ENCODE assay signal across 8 mouse cellular contexts in genomic region chr9:70111869-70112286, GRCm38 (mm10). TPM values are rescaled to one million over a fixed set of nuclear protein-coding genes. Genes with fewer than 3 reads are reported as not detected.
DNase-seq lines count a peak whose midpoint lies in the region; ATAC-seq and TF ChIP-seq lines count a peak whose summit lies in the region.

No protein-coding gene starts in this region.

- intact Hi-C loops in left cerebral cortex, postnatal 25 days (cut with DNase I) = no loop called here

- peak; percentile 23; the same call in 1 of the 2 replicates for TF ChIP-seq CTCF in kidney, postnatal 0 days (IDR thresholded peaks at IDR 0.05; ENCODE audit: low read depth)

- H3K9ac ChIP-seq in embryonic facial prominence, embryonic 12.5 days = no peak overlapping the region
- H3K9ac ChIP-seq in kidney, postnatal 0 days (ENCODE audit: low read depth, low read length) = 0 out of 2 replicates have a peak overlapping the region, but pooled peaks have one; percentile 31
- peak overlapping the region; percentile 63 for H3K9ac ChIP-seq in neural tube, embryonic 13.5 days

- no peaks in the 10 kb centered on the region for H3K9me3 ChIP-seq in embryonic facial prominence, embryonic 12.5 days
- H3K9me3 ChIP-seq in kidney, postnatal 0 days (replicated peaks; ENCODE audit: low read length) = no peaks in the 10 kb centered on the region
- no peaks in the 10 kb centered on the region for H3K9me3 ChIP-seq in neural tube, embryonic 13.5 days

- peak overlapping the region; percentile 26 for H3K4me3 ChIP-seq in embryonic facial prominence, embryonic 12.5 days
- H3K4me3 ChIP-seq in kidney, postnatal 0 days (replicated peaks; ENCODE audit: low read depth, low read length) = peak overlapping the region; percentile 13; the same call in 1 of the 2 replicates
- H3K4me3 ChIP-seq in neural tube, embryonic 13.5 days = peak overlapping the region; percentile 23

- H3K27me3 ChIP-seq in embryonic facial prominence, embryonic 12.5 days = no peaks in the 10 kb centered on the region
- no peaks in the 10 kb centered on the region for H3K27me3 ChIP-seq in kidney, postnatal 0 days (ENCODE audit: insufficient read depth, low read length)
- no peaks in the 10 kb centered on the region for H3K27me3 ChIP-seq in neural tube, embryonic 13.5 days

- H3K27ac ChIP-seq in embryonic facial prominence, embryonic 12.5 days = no peak overlapping the region
- H3K27ac ChIP-seq in kidney, postnatal 0 days = no peak overlapping the region
- H3K27ac ChIP-seq in neural tube, embryonic 13.5 days (replicated peaks) = 0 out of 2 replicates have a peak overlapping the region, but pooled peaks have one; percentile 13

- WGBS in embryonic facial prominence, embryonic 12.5 days = 3% methylated on average over 10 of the region's 10 CpGs
- 5% methylated on average over 10 of the region's 10 CpGs for WGBS in kidney, postnatal 0 days
- WGBS in neural tube, embryonic 13.5 days = 2% methylated on average over 10 of the region's 10 CpGs

- no peaks in the 10 kb centered on the region for H3K36me3 ChIP-seq in embryonic facial prominence, embryonic 12.5 days
- no peaks in the 10 kb centered on the region for H3K36me3 ChIP-seq in kidney, postnatal 0 days (ENCODE audit: insufficient read depth, low read length)
- no peaks in the 10 kb centered on the region for H3K36me3 ChIP-seq in neural tube, embryonic 13.5 days

- peak; percentile 26 to 69 for DNase-seq in left cerebral cortex, postnatal 25 days (ENCODE audit: low spot score in 2 of 2)
- DNase-seq in left cerebral cortex, adult 11 months (ENCODE audit: low spot score) = no peak
- peak; percentile 33 for DNase-seq in kidney, postnatal 0 days (ENCODE audit: low spot score)
- no peak for DNase-seq in spleen, postnatal 4 days (ENCODE audit: low spot score in 2 of 2)
- no peak for DNase-seq in layer of hippocampus, adult 8-10 months (ENCODE audit: low spot score in 2 of 2)

- peaks cover 6% of the 10 kb centered on the region; the same call in 1 of the 2 replicates for H3K4me1 ChIP-seq in embryonic facial prominence, embryonic 12.5 days
- 0 out of 2 replicates have a peak, but pooled peaks cover 5% of the 10 kb centered on the region for H3K4me1 ChIP-seq in kidney, postnatal 0 days (replicated peaks; ENCODE audit: insufficient read depth, low read length)
- H3K4me1 ChIP-seq in neural tube, embryonic 13.5 days (replicated peaks) = peaks cover 14% of the 10 kb centered on the region

- ATAC-seq in embryonic facial prominence, embryonic 12.5 days (ENCODE audit: insufficient number of reproducible peaks, insufficient read depth, low FRiP score, low TSS enrichment) = no peak
- ATAC-seq in kidney, postnatal 0 days (replicated peaks; ENCODE audit: low FRiP score, low read depth) = no peak
- peak; percentile 88 for ATAC-seq in neural tube, embryonic 13.5 days (ENCODE audit: low read depth)
- ATAC-seq in megakaryocyte progenitor cell, adult 5-6 weeks (replicated peaks; ENCODE audit: poor library complexity) = no peak

- H3K4me2 ChIP-seq in embryonic facial prominence, embryonic 12.5 days (replicated peaks) = peak overlapping the region; percentile 52
- peak overlapping the region; percentile 50 for H3K4me2 ChIP-seq in kidney, postnatal 0 days (ENCODE audit: low read length)
- H3K4me2 ChIP-seq in neural tube, embryonic 13.5 days = peak overlapping the region; percentile 54

RNA-seq across cellular contexts. Expression of gene Fam81a, which starts 30.5 kb away (rescaled TPM):
- total RNA-seq in left cerebral cortex, postnatal 25 days (2021) = 100 to 1,000 TPM; 175 to 213 TPM
- 3.2 and 4.1 TPM in 2 replicates for polyA plus RNA-seq in embryonic facial prominence, embryonic 12.5 days (2016; fragmentation: Nextera tagmentation; extraction: Ambion mirVana)
- polyA plus RNA-seq in kidney, postnatal 0 days (2015; fragmentation: Nextera tagmentation; extraction: Ambion mirVana) = 11.7 and 14.8 TPM in 2 replicates
- polyA plus RNA-seq in neural tube, embryonic 13.5 days (2015; fragmentation: Nextera tagmentation; extraction: Ambion mirVana) = 5.1 TPM in 2 replicates
- 100 to 1,000 TPM in 1 of 4 experiments, 10 to 100 TPM in 3; 91.7 to 101 (median 94.0) TPM for total RNA-seq in layer of hippocampus, adult 8-10 months (2022)
- total RNA-seq in megakaryocyte progenitor cell, adult 5-6 weeks (2015) = not detected in 2 replicates
- not detected in 2 replicates for total RNA-seq in megakaryocyte progenitor cell, adult 5-6 weeks (2017)

Comparison
In these comparisons a context has a peak if more than half of its experiments do, and no peak if none do; other contexts are left out.
1. DNase-seq: peak in left cerebral cortex, postnatal 25 days (2 of 2) and kidney, postnatal 0 days (single experiment); none in left cerebral cortex, adult 11 months (single experiment), spleen, postnatal 4 days (0 of 2) and layer of hippocampus, adult 8-10 months (0 of 2).
2. RNA of gene Fam81a, which starts 30.5 kb away (total RNA-seq): 175 to 213 TPM in left cerebral cortex, postnatal 25 days and 91.7 to 101 TPM in layer of hippocampus, adult 8-10 months; not detected in megakaryocyte progenitor cell, adult 5-6 weeks; every median in the first group is over 10 times any median in the second.
3. Peak in every context shown above with its lines, with median percentiles within 50 percentile points of each other: H3K4me2 ChIP-seq and H3K4me3 ChIP-seq.